Mouse (Mus musculus) cerebellum, adult 2 months (tissue): ENCODE results near the gene Vac14. TPM values are rescaled to one million over a fixed set of nuclear protein-coding genes. Genes with fewer than 3 reads are reported as not detected.
A peak's percentile ranks its signal among the peaks of the same experiment; 100 is the strongest.
"Not testable (repeated sequence)": the region's sequence is repeated elsewhere in the genome, so short reads cannot be mapped to it uniquely, and the experiment has no call there.

Source experiments
- DNase-seq, 2 experiments: peaks; one replicate each; pipeline ENCODE4 v3.0.0; 2021
- H3K27ac ChIP-seq: fragments of 200-500 bp; 2 replicates; pipeline ENCODE4 v1.5.1; 2012; ENCODE audit warnings: low read length, control low read depth, inconsistent platforms; ENCODE audit not compliant: insufficient read depth
- H3K27me3 ChIP-seq: fragments of 200-500 bp; 2 replicates; pipeline ENCODE4 v1.6.1; 2012; ENCODE audit warnings: inconsistent platforms, mild to moderate bottlenecking, low read length, moderate library complexity; ENCODE audit not compliant: control insufficient read depth, insufficient read depth
- H3K4me1 ChIP-seq: fragments of 200-500 bp; 2 replicates; pipeline ENCODE4 v1.6.1; 2011; ENCODE audit warnings: low read length; ENCODE audit not compliant: control insufficient read depth, insufficient read depth
- H3K4me3 ChIP-seq: fragments of 200-500 bp; replicated peaks from 2 replicates; pipeline ENCODE3; 2011; ENCODE audit warnings: mild to moderate bottlenecking, low read depth, low read length, control low read depth; ENCODE audit not compliant: insufficient read depth
- CTCF ChIP-seq: fragments of 200-500 bp; IDR thresholded peaks from 2 replicates; pipeline ENCODE4 v1.5.1; 2011; ENCODE audit warnings: low read depth, mild to moderate bottlenecking, control low read depth, low read length, moderate library complexity, borderline replicate concordance; ENCODE audit not compliant: insufficient read depth
- POLR2A ChIP-seq: fragments of 200-500 bp; IDR thresholded peaks from 2 replicates; pipeline ENCODE4 v1.6.1; 2011; ENCODE audit warnings: low read length, control low read depth, borderline replicate concordance; ENCODE audit not compliant: insufficient read depth
- WGBS: fragments of 180-500 bp; shearing (Covaris S2); methylation state at CpG from one replicate; pipeline ENCODE4 v1.1.7; 2018; 5-methylcytosine and 5-hydroxymethylcytosine counted together
- polyA plus RNA-seq: library from polyadenylated mRNA; depleted of rRNA; stranded (reverse); fragments of >200 nt; gene quantifications from 2 replicates; pipeline ENCODE4 v1.2.3, GENCODE M21; 2012

Gene Vac14
- polyA plus RNA-seq, 1 experiment: 37.6 TPM

DNA sequence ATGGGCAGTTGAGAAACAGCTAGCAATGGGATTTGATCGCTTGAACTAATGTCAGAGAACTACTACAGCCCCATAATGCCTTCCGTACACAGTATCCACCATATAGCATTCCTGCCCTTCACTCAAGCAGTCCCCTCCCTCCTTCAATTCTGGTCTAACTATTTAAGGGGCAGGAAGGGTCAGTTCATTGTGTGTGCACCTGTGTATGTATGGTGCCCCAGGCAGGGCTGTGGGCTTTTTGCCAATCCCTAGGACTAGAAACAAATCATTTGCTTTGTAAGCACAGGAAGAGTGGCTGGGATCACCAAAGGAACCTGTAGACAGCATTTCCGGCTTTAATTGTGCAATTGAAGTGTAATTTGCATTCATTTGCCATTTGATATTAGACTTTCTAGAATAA, 46.6 kb downstream of the Vac14 start:
- no peaks in the 10 kb centered on the region for H3K27me3 ChIP-seq
- DNase-seq: no peak
- H3K4me1 ChIP-seq: peaks cover 40% of the 10 kb centered on the region
- H3K27ac ChIP-seq: peak overlapping the region; percentile 80
- H3K4me3 ChIP-seq: no peak overlapping the region
- WGBS: 62% methylated on average over 3 of the region's 3 CpGs
- no peak for TF ChIP-seq CTCF

GRCm38 (mm10) chr8:110667590-110668177, 49.3 kb downstream of the Vac14 start:
- DNase-seq, H3K27ac ChIP-seq, H3K27me3 ChIP-seq, H3K4me3 ChIP-seq: not testable (repeated sequence)
- WGBS: 86% methylated on average over 8 of the region's 8 CpGs
- H3K4me1 ChIP-seq: peaks cover 63% of the 10 kb centered on the region

- Histone ChIP-seq H3K27ac (peak overlapping the region; percentile 94), H3K4me3 (no peak overlapping the region), H3K27me3 (no peaks in the 10 kb centered on the region), H3K4me1 (peaks cover 60% of the 10 kb centered on the region)
- no peak for DNase-seq
- TF ChIP-seq CTCF (no peak), POLR2A (no peak)
- WGBS: 67% methylated on average over 8 of the region's 8 CpGs
These were observed 51.7 kb downstream of the Vac14 start for GRCm38 (mm10) chr8:110669932-110670628.

- peak; percentile 87 to 93 for DNase-seq
- Histone ChIP-seq H3K4me3 (no peak overlapping the region), H3K4me1 (peaks cover 63% of the 10 kb centered on the region), H3K27ac (peak overlapping the region; percentile 94), H3K27me3 (no peaks in the 10 kb centered on the region)
- TF ChIP-seq POLR2A: no peak
- TF ChIP-seq CTCF: no peak
- 23% methylated on average over 6 of the region's 6 CpGs for WGBS
These were observed 52.9 kb downstream of the Vac14 start for GRCm38 (mm10) chr8:110671309-110671708.

DNA sequence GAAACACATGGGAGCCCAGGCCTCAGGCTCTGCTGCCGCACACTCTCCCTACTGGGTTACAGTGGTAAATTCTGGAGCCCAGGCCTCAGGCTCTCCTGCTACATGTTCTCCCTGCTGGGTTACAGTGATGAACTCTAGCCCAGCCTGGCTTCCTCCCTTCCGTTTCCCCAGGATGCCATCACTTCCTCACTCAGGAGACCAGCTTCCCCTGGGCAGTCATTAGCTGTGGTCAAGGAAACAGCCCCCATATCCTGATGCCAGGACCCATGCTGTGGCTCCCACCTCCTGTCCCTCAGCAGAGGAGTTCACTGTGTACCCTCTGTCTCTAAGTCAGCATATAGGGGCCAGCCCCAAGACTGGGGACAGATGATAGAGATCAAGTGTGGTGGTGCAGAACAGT, 53.7 kb downstream of the Vac14 start:
- peak; percentile 32 to 54 for DNase-seq
- Histone ChIP-seq H3K27ac (peak overlapping the region; percentile 94), H3K4me3 (no peak overlapping the region), H3K4me1 (peaks cover 63% of the 10 kb centered on the region), H3K27me3 (no peaks in the 10 kb centered on the region)
- 43% methylated on average over 2 of the region's 2 CpGs for WGBS
- no peak for TF ChIP-seq POLR2A
- no peak for TF ChIP-seq CTCF

DNA sequence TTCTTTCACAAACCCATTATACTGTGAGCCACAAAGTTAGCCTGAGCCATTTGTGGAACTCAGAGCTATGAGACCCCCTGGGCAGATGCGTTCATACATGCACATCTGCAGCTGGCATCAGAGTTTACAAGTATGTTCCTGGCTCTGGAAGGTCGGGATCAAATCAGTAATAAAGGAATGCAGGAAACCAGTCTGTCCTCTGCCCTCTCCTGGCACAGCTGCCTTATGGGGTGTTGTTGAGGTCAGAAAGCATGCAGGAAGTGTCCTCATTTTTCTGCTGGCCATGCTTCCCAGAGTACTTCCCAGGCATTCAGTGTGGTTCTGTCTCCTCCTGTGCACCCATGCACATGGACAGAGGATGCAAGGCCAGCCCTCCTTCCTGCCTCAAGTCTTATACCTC, 54.8 kb downstream of the Vac14 start:
- TF ChIP-seq CTCF (no peak), POLR2A (no peak)
- DNase-seq: no peak
- H3K27ac ChIP-seq: no peak overlapping the region
- WGBS: 73% methylated on average over 2 of the region's 2 CpGs
- peaks cover 63% of the 10 kb centered on the region for H3K4me1 ChIP-seq
- no peaks in the 10 kb centered on the region for H3K27me3 ChIP-seq
- H3K4me3 ChIP-seq: no peak overlapping the region

DNA sequence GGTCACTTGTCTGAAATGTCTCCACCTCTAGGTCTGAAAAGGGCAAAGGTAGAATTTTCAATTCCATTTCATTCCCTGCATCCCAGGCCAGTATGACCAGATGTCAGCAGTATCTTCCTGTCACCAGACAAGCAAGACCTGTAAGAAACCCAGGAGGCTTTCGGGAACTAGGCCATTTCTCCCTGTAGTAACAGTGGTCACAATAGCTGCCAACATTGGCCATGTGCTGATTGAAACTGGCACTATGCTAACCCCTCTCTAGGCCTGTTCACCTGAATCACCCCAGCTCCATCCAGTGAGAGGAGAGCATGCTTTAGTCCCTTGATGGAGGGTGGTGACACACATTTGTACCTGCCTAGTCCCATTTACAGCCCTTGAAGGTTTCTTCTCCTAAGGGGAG, 56.2 kb downstream of the Vac14 start:
- no peak overlapping the region for H3K4me3 ChIP-seq
- 11% methylated on average over 1 of the region's 1 CpGs for WGBS
- H3K27ac ChIP-seq: peak overlapping the region; percentile 78
- peak in 1 of 2 experiments; percentile 63 for DNase-seq
- TF ChIP-seq POLR2A (no peak), CTCF (no peak)
- no peaks in the 10 kb centered on the region for H3K27me3 ChIP-seq
- H3K4me1 ChIP-seq: peaks cover 52% of the 10 kb centered on the region

- H3K4me1 ChIP-seq: peaks cover 34% of the 10 kb centered on the region
- DNase-seq: no peak
- TF ChIP-seq POLR2A (no peak), CTCF (no peak)
- no peaks in the 10 kb centered on the region for H3K27me3 ChIP-seq
- no peak overlapping the region for H3K27ac ChIP-seq
- 74% methylated on average over 5 of the region's 5 CpGs for WGBS
- H3K4me3 ChIP-seq: no peak overlapping the region
These were observed 58.3 kb downstream of the Vac14 start for GRCm38 (mm10) chr8:110676702-110677101.
